Mouse (Mus musculus) hindbrain, postnatal 0 days (tissue): ENCODE measurements at regions not wholly inside any gene's neighbourhood (a gene's known extent, or its start where the extent isn't known, plus 50 kb on each side); places are given as distances from the start of the nearest gene placed in this dataset.

ENCODE experiments used
- ATAC-seq: fragments of 200-750 bp; cut with Nextera tagmentation; 2 replicates; pipeline ENCODE4 v1.8.0; 2017; ENCODE audit warnings: mild to moderate bottlenecking, moderate TSS enrichment, moderate library complexity
- DNase-seq: peaks from one replicate; pipeline ENCODE4 v3.0.0-alpha.2; 2015; ENCODE audit warnings: low spot score
- H3K27ac ChIP-seq: fragments of 300-500 bp; sonication (generic); 2 replicates; pipeline ENCODE4 v1.5.1; 2014; ENCODE audit warnings: mild to moderate bottlenecking
- H3K27me3 ChIP-seq: fragments of 300-500 bp; sonication (generic); 2 replicates; pipeline ENCODE4 v1.6.1; 2014; ENCODE audit warnings: low read length, mixed read lengths; ENCODE audit not compliant: insufficient read depth
- H3K36me3 ChIP-seq: fragments of 300-500 bp; sonication (generic); 2 replicates; pipeline ENCODE4 v1.6.1; 2014; ENCODE audit warnings: low read length, mixed read lengths; ENCODE audit not compliant: insufficient read depth
- H3K4me1 ChIP-seq: fragments of 300-500 bp; sonication (generic); 2 replicates; pipeline ENCODE4 v1.6.1; 2014; ENCODE audit warnings: antibody characterized with exemption, low read length, mixed read lengths; ENCODE audit not compliant: insufficient read depth
- H3K4me2 ChIP-seq: fragments of 300-500 bp; sonication (generic); 2 replicates; pipeline ENCODE4 v1.6.1; 2014; ENCODE audit warnings: low read depth, mild to moderate bottlenecking, low read length, moderate library complexity, mixed read lengths
- H3K4me3 ChIP-seq: fragments of 300-500 bp; sonication (generic); 2 replicates; pipeline ENCODE4 v1.5.1; 2014; ENCODE audit warnings: low read length
- H3K9ac ChIP-seq: fragments of 300-500 bp; sonication (generic); replicated peaks from 2 replicates; pipeline ENCODE4 v1.6.1; 2014; ENCODE audit warnings: mild to moderate bottlenecking, low read length, moderate library complexity, mixed read lengths
- H3K9me3 ChIP-seq: fragments of 300-500 bp; sonication (generic); 2 replicates; pipeline ENCODE4 v1.6.1; 2016; ENCODE audit warnings: low read length, mixed read lengths
- CTCF ChIP-seq: IDR thresholded peaks from 2 replicates; pipeline ENCODE4 v1.5.1; 2016; ENCODE audit warnings: antibody characterized with exemption, control low read depth, low read depth
- WGBS: fragments of 180-500 bp; shearing (Covaris S2); extraction: QIAGEN DNeasy Blood & Tissue Kit; methylation state at CpG from one replicate; pipeline ENCODE4 v1.1.7; 2014; 5-methylcytosine and 5-hydroxymethylcytosine counted together

DNA sequence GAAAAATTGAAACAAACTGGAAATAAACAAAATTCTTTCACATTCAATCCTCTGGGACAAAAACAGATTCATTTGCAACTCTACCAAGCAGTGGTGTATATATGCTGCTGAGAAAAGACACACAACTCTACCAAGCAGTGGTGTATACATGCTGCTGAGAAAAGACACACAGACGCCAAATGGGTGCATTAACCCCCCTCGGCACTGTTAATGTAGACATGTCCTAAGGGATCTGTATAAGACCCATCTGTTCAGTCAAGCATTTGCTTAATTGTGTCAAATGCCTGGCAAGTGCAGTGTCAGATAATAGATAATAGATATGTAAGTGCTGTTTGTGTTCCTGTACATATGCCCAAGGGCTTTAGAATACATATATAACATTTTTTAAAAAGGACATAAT, 1035.2 kb upstream of the B3galt2 start:
- DNase-seq (no peak), ATAC-seq (no peak)
- Histone ChIP-seq H3K4me2 (no peak overlapping the region), H3K9ac (no peak overlapping the region), H3K36me3 (no peaks in the 10 kb centered on the region), H3K27ac (no peak overlapping the region), H3K4me3 (no peak overlapping the region), H3K27me3 (no peaks in the 10 kb centered on the region), H3K4me1 (no peaks in the 10 kb centered on the region), H3K9me3 (no peaks in the 10 kb centered on the region)
- TF ChIP-seq CTCF, result no peak
- WGBS, result 50% methylated on average over 2 of the region's 2 CpGs

DNA sequence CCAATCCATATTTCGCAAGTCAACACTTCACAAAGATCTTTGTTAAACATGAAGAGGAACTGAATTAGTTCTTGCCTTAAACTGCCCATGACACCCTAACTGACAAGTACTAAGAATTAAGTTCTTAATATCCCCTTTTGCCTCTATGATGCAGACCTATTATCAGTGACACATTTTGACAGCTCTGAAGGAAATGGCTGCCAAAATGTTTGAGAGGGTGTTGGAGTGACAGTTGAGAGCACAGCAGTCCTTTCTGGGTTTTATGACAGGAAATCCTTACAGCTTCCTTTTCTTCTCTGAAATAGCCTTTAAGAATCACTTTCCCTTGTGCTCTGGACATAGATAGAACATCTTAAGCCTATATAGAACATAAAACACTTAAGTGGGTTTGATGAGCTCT, 1034.4 kb upstream of the B3galt2 start:
- WGBS, result 93% methylated on average over 1 of the region's 1 CpGs
- ATAC-seq, result no peak
- no peaks in the 10 kb centered on the region for H3K27me3 ChIP-seq
- no peaks in the 10 kb centered on the region for H3K36me3 ChIP-seq
- no peak overlapping the region for H3K9ac ChIP-seq
- no peak overlapping the region for H3K4me3 ChIP-seq
- no peak for TF ChIP-seq CTCF
- no peak overlapping the region for H3K27ac ChIP-seq
- H3K4me1 ChIP-seq, result no peaks in the 10 kb centered on the region
- DNase-seq, result no peak
- no peak overlapping the region for H3K4me2 ChIP-seq
- H3K9me3 ChIP-seq, result no peaks in the 10 kb centered on the region

DNA sequence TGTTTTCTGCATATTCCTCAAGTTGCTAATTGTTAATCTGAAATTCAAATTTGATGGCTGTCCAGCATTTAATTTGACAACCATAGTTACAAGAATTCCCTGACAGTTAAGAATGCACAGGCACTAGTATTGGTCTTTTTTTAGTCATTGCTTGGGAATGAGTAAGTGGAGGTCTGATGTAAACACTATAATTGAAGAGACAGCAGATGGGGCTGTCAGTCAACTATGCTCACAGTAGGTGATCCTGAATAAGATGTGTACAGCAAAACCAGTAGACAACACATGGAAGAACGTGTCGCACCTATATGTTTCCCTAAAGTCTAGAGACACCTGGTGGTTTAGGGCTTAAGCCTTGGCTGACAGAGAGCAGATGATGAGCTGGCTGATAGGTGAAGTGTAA, 1019.0 kb upstream of the B3galt2 start:
- H3K36me3 ChIP-seq, result no peaks in the 10 kb centered on the region
- no peaks in the 10 kb centered on the region for H3K27me3 ChIP-seq
- H3K4me3 ChIP-seq, result no peak overlapping the region
- no peak overlapping the region for H3K9ac ChIP-seq
- no peak for DNase-seq
- 78% methylated on average over 2 of the region's 2 CpGs for WGBS
- no peak overlapping the region for H3K4me2 ChIP-seq
- no peaks in the 10 kb centered on the region for H3K4me1 ChIP-seq
- TF ChIP-seq CTCF, result no peak
- H3K27ac ChIP-seq, result no peak overlapping the region
- ATAC-seq, result no peak
- H3K9me3 ChIP-seq, result no peaks in the 10 kb centered on the region

DNA sequence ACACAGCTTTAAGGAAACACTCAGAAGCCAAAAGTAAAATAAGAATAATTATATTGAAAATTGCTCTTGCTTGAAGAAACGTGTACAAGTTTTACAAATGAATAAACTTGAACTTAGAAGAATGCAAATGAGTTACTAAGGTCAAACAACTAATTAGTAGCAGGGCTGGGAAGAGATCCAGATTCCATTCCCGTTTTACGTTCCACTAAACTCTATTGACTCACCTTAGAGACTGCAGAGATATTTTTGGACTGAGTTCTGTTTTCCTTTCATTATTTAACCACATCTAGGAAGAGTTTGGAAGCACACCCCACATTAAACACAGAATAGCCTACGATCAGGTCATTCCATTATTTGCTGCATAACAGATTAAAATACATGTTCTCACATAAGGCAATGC, 1016.2 kb upstream of the B3galt2 start:
- no peak overlapping the region for H3K4me2 ChIP-seq
- H3K9me3 ChIP-seq, result no peaks in the 10 kb centered on the region
- no peaks in the 10 kb centered on the region for H3K4me1 ChIP-seq
- WGBS, result 52% methylated on average over 4 of the region's 4 CpGs
- DNase-seq (no peak), ATAC-seq (no peak)
- no peak for TF ChIP-seq CTCF
- H3K9ac ChIP-seq, result no peak overlapping the region
- H3K27me3 ChIP-seq, result no peaks in the 10 kb centered on the region
- no peaks in the 10 kb centered on the region for H3K36me3 ChIP-seq
- H3K27ac ChIP-seq, result no peak overlapping the region
- no peak overlapping the region for H3K4me3 ChIP-seq

DNA sequence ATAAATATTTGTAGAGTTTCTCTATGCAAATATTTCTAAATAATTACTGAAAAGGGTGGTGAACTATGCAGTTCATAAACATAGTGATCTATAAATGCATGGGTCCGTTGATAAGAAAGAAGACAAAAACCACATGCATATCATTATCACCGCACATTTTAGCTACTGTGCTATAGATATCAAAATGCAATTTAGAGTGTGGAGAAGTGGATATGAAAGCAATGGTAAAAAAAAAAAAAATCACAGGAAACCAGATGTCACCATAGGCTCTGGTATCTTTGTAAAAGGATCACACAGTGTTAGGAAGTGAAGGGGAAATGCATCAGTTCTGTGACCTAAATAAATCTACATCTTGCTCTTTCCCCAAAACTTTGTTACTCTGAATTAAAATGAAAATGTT, 985.2 kb upstream of the B3galt2 start:
- H3K36me3 ChIP-seq, result no peaks in the 10 kb centered on the region
- no peak overlapping the region for H3K4me3 ChIP-seq
- H3K9ac ChIP-seq, result no peak overlapping the region
- DNase-seq (no peak), ATAC-seq (no peak)
- H3K4me1 ChIP-seq, result no peaks in the 10 kb centered on the region
- 92% methylated on average over 2 of the region's 2 CpGs for WGBS
- no peak overlapping the region for H3K4me2 ChIP-seq
- no peak overlapping the region for H3K27ac ChIP-seq
- no peaks in the 10 kb centered on the region for H3K27me3 ChIP-seq
- TF ChIP-seq CTCF, result no peak
- no peaks in the 10 kb centered on the region for H3K9me3 ChIP-seq

DNA sequence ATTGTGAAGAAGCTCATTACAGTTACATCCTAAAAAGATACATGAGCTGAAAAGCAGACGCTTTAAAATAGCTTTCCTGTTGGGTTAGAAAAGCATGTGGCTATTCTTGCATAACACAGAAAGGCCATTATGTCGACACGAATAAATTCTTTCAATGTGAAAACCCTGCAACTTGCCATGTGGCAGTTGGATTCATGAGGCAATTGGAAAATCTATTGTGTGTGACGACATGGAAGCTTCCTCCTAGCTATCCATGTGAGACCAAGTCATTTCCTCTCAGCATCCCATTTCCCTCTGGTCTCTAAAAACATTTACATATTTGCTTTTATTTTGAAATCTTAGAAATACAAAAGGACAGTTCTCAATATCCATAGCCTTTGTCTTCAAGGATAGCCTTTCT, 975.2 kb upstream of the B3galt2 start:
- TF ChIP-seq CTCF, result no peak
- Histone ChIP-seq H3K4me1 (no peaks in the 10 kb centered on the region), H3K27ac (no peak overlapping the region), H3K36me3 (no peaks in the 10 kb centered on the region), H3K9me3 (no peaks in the 10 kb centered on the region), H3K4me2 (no peak overlapping the region), H3K4me3 (no peak overlapping the region), H3K9ac (no peak overlapping the region), H3K27me3 (no peaks in the 10 kb centered on the region)
- no peak for DNase-seq
- ATAC-seq, result no peak
- WGBS, result 64% methylated on average over 4 of the region's 4 CpGs

DNA sequence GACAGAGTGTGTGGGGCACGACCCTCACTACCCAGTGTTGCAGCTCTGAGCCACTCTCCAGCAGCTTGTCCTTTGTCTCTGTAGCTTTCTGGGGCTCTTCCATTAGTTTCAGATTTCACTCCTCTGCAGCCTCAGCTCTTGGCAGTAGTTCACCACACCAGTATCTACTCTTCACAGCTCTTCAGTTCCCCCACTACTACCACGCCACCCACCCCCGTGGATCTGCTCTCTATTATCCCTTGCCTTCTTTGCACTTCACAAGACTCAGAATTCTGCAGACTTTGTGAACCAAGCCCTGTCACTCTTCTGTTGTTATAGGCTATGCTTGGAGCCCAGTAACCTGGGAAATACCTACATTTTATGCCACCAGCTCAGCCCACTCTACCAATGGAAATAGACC, 960.5 kb upstream of the B3galt2 start:
- Histone ChIP-seq H3K4me1 (no peaks in the 10 kb centered on the region), H3K9me3 (no peaks in the 10 kb centered on the region), H3K27ac (no peak overlapping the region), H3K4me3 (no peak overlapping the region), H3K27me3 (no peaks in the 10 kb centered on the region), H3K9ac (no peak overlapping the region), H3K4me2 (no peak overlapping the region), H3K36me3 (no peaks in the 10 kb centered on the region)
- 70% methylated on average over 3 of the region's 3 CpGs for WGBS
- no peak for TF ChIP-seq CTCF
- ATAC-seq (no peak), DNase-seq (no peak)
